Mouse (Mus musculus): ENCODE measurements around the gene Zfand2b. TPM values are rescaled to one million over a fixed set of nuclear protein-coding genes. Genes with fewer than 3 reads are reported as not detected.

The Zfand2b gene
- polyA plus RNA-seq, 1 experiment from 2014 or later: 43.2 TPM

DNA sequence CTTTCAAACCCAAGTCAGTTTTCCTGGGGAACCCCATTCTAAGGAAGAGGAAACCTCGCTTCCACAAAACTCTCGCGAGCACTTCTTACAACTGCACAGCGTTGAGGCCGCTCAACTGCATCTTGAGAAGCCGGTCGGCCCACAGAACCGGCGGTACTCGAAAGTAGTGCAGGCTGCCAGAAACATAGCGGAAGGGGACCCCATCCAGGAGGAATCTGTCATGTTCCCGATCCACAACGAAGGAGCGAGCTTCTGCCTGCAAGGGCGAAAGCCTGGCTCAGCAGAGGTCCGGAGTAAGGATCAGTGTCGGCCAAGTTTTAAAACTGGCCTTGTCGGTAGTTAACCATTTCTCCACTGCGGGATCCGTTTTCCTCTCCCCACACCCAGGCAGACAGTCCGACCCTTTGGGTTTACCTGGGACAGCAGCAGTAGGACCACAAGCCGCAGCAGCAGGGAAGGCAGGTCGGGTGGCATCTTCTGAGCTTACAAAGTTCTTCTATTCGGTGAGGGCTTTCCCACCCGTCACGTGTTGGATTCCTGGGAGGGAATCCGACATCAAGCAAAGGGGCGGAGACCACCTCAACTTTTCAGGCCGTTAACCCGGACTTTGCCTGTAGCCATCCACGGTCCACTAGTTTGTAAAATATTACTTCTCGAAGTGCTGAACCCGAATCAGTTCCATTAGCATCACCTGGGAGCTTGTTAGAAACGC lies 40.7 kb downstream of the Zfand2b start:
- Histone ChIP-seq H3K36me3 (peaks cover 24% of the 10 kb centered on the region), H3K4me3 (peak overlapping the region; percentile 95), H3K9ac (peak overlapping the region; percentile 64), H3K9me3 (no peaks in the 10 kb centered on the region), H3K4me1 (replicated peaks) (peaks cover 50% of the 10 kb centered on the region), H3K27ac (no peak overlapping the region), H3K4me2 (peak overlapping the region; percentile 98), H3K27me3 (0 out of 2 replicates have a peak, but pooled peaks cover 7% of the 10 kb centered on the region)
- no peak for ATAC-seq (ENCODE audit: low FRiP score)
- 17% methylated on average over 34 of the region's 34 CpGs for WGBS

DNA sequence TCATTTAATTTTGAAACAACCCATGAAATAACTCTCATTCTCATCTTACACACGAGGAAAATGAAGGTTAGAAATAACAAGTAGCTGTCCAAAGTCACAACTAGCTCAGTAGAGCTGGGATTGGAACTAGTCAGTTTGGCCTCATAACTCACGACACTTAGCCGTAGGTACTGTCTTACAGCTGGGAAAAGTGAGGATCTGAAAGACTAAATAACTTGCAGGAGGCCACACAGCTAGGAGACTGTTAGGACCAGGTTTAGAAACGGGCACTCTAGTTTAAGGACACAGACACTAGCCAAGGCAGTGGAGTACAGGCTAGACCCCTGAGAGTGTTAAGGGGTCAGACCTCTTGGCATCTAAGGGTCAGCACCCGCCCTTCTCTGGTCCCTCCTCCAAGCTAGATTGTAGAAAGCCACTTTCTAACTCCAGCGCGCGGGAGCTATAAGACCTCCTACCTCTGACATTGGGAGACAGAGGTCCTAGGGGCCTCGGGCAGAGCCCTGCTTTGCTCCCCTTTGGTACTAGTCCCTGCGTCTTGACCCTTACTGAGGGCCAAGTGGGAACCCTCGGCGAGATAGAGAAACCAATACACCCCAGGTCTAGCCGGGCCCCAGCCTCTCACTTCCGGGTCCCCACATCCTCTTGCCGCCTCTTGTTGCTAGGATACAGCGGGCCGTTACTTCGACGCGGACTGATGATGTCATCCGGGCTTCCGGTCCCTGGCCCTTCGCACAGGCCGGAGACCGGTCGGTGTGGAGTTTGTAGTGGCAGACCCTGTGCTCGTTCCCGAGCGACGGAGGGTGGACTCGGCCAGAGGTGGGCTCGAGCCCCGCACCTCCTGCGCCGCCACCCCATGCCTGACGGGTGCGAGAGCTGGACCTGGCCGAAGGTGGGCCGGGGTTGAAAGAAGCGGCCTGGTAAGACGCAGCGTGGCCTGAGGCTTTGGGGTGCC lies 42.0 kb downstream of the Zfand2b start, which contains the start of the genes Glb1l and Stk16:
Glb1l (minus strand) TSS at position 678 of the 952 bp plus-strand sequence.
Stk16 (plus strand) TSS at position 703 of the 952 bp plus-strand sequence.
- peak; percentile 94 for ATAC-seq (ENCODE audit: low FRiP score)

DNA sequence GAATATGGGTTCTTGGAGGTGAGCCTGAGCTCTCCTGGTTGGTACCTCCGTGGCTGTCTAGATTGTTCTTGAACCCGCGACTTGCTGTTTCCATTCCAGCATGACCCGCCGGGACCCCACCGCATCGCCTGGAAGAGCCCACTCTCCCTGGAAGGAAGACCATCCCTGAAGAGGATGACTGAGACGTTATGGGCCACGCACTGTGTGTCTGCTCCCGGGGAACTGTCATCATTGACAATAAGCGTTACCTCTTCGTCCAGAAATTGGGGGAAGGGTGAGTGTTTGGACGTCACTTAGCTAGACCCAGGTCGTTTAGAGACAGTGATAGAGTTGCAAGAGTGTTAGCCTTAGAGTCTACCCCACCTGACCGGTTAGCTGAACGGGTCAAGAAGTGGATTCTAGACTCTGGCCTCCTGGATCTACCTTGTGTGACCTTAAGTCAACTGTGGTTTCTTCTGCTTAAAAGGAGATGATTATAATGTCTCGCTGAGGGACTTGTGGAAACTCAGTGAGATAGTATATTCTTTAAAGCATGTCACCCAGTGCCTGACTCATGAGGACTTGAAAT lies 42.8 kb downstream of the Zfand2b start:
- 11% methylated on average over 17 of the region's 17 CpGs for WGBS
- peak; percentile 52 for ATAC-seq (ENCODE audit: low FRiP score)

More for the DNA sequence above, 42.0 kb downstream of the Zfand2b start, which contains the start of the genes Glb1l and Stk16:
- peak within 1 kb of the TSS; percentile 94 for H3K9ac ChIP-seq
- peaks cover 7% of the 10 kb centered on the region; the same call in 1 of the 2 replicates for H3K27me3 ChIP-seq
- H3K4me3 ChIP-seq: peak within 1 kb of the TSS; percentile 95
- H3K27ac ChIP-seq: no peak within 1 kb of the TSS
- WGBS: 6% methylated on average over 42 of the region's 42 CpGs
- H3K4me1 ChIP-seq (replicated peaks): peaks cover 50% of the 10 kb centered on the region
- no peaks in the 10 kb centered on the region for H3K9me3 ChIP-seq
- H3K36me3 ChIP-seq: peaks cover 37% of the 10 kb centered on the region
- peak within 1 kb of the TSS; percentile 98 for H3K4me2 ChIP-seq

DNA sequence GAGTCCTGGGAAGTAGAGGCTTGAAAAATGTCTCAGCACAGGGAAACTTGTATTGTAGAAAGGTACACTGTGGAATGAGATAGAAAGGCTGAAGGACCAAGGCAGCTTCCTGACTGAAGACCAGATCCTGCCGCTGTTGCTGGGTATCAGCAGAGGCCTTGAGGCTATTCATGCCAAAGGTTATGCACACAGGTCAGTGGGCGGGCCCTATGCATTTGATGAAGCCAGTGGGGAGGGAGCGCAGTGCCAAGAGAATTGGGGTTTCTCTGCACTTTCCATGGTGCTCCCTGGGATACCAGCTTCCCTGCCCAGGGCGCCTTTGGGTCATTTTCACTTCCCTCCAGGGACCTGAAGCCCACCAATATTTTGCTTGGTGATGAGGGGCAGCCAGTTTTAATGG lies 44.1 kb downstream of the Zfand2b start:
- Histone ChIP-seq H3K4me1 (replicated peaks) (peaks cover 50% of the 10 kb centered on the region), H3K36me3 (peaks cover 45% of the 10 kb centered on the region), H3K9ac (no peak overlapping the region), H3K9me3 (no peaks in the 10 kb centered on the region), H3K4me2 (peak overlapping the region; percentile 98; the same call in 1 of the 2 replicates), H3K27ac (no peak overlapping the region), H3K27me3 (peaks cover 28% of the 10 kb centered on the region), H3K4me3 (no peak overlapping the region)
- 84% methylated on average over 4 of the region's 4 CpGs for WGBS
- ATAC-seq (ENCODE audit: low FRiP score): no peak

More for the DNA sequence above, 42.8 kb downstream of the Zfand2b start:
- Histone ChIP-seq H3K4me3 (peak overlapping the region; percentile 95), H3K4me2 (peak overlapping the region; percentile 98), H3K27ac (no peak overlapping the region), H3K36me3 (peaks cover 45% of the 10 kb centered on the region), H3K9ac (peak overlapping the region; percentile 94), H3K9me3 (no peaks in the 10 kb centered on the region), H3K4me1 (replicated peaks) (peaks cover 50% of the 10 kb centered on the region), H3K27me3 (peaks cover 15% of the 10 kb centered on the region)

DNA sequence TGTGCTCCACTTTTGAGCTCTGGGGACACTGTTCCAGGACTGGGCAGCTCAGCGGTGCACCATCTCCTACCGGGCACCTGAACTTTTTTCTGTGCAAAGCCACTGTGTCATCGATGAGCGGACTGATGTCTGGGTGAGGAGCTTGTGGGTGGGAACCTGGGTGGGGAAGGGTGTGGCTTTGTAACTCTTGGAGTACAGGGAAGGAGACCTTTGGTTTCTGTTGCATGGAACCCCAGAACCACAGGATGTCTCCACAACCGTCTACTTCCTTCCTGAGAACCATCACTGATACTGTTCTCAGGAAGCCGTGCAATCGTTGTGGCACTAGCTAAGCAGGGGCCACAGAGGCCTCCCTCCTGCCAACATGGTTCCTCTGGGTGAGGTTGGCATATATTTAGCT lies 44.6 kb downstream of the Zfand2b start:
- no peak overlapping the region for H3K9ac ChIP-seq
- H3K9me3 ChIP-seq: no peaks in the 10 kb centered on the region
- H3K4me2 ChIP-seq: no peak overlapping the region
- H3K27me3 ChIP-seq: peaks cover 33% of the 10 kb centered on the region
- WGBS: 94% methylated on average over 7 of the region's 7 CpGs
- H3K4me1 ChIP-seq (replicated peaks): peaks cover 54% of the 10 kb centered on the region
- no peak for ATAC-seq (ENCODE audit: low FRiP score)
- H3K36me3 ChIP-seq: peaks cover 45% of the 10 kb centered on the region
- no peak overlapping the region for H3K27ac ChIP-seq
- no peak overlapping the region for H3K4me3 ChIP-seq

DNA sequence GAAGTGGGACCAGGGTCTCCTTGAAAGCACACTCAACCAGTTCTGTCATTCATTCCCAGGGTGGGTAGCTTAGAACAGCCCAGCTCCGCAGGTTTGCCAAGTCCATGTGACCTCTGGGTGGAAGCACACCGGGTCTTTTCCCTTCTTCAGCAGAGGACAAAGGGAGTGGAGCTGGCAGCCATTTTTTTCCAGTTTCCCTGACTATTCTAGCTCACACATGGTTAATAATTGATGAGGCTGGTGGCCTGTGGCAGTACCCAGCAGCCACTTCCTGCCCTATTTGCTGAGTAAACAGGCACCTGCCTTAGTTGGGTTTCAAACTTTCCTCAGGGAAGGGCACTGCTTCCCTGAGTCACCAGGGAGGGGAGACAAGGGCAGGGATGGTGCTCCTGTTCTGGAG lies 46.0 kb downstream of the Zfand2b start:
- peaks cover 45% of the 10 kb centered on the region for H3K36me3 ChIP-seq
- H3K4me2 ChIP-seq: no peak overlapping the region
- H3K9ac ChIP-seq: no peak overlapping the region
- 78% methylated on average over 2 of the region's 2 CpGs for WGBS
- H3K27ac ChIP-seq: no peak overlapping the region
- H3K4me1 ChIP-seq (replicated peaks): peaks cover 56% of the 10 kb centered on the region
- ATAC-seq (ENCODE audit: low FRiP score): no peak
- peaks cover 41% of the 10 kb centered on the region for H3K27me3 ChIP-seq
- no peaks in the 10 kb centered on the region for H3K9me3 ChIP-seq
- no peak overlapping the region for H3K4me3 ChIP-seq

DNA sequence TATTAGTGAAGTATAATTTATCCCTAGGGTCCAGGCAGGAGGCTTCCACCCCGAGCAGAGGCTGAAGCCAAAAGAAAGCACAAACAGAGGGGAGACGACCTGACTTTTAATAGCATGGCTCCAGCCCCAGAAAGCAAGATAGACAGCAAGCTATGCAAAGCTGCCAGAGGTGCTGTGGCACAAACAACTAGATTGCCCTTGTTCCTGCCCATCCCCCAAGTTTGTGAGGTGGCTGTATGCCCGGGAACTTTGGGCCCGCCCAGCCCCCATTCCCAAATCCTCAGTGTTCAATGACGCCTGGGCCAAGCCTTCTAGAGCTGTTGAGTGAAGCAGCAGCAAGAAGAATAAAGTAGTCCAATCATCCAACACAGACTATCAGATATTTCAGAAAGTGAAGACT lies 46.4 kb downstream of the Zfand2b start:
- Histone ChIP-seq H3K27ac (no peak overlapping the region), H3K4me3 (no peak overlapping the region), H3K9me3 (no peaks in the 10 kb centered on the region), H3K4me1 (replicated peaks) (peaks cover 56% of the 10 kb centered on the region), H3K27me3 (peaks cover 44% of the 10 kb centered on the region), H3K9ac (no peak overlapping the region), H3K36me3 (peaks cover 45% of the 10 kb centered on the region), H3K4me2 (no peak overlapping the region)
- ATAC-seq (ENCODE audit: low FRiP score): no peak
- 85% methylated on average over 5 of the region's 5 CpGs for WGBS

DNA sequence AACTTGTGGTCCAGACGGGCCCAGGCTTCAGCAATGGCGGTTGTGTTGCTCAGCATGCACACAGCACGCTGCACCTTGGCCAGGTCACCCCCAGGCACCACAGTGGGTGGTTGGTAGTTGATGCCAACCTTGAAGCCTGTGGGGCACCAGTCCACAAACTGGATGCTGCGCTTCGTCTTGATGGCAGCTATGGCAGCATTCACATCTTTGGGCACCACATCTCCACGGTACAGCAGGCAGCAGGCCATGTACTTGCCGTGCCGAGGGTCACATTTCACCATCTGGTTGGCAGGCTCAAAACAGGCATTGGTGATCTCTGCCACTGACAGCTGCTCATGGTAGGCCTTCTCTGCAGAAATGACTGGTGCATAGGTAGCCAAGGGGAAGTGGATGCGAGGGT lies 47.3 kb downstream of the Zfand2b start:
- no peak overlapping the region for H3K27ac ChIP-seq
- no peaks in the 10 kb centered on the region for H3K9me3 ChIP-seq
- H3K27me3 ChIP-seq: peaks cover 53% of the 10 kb centered on the region
- H3K4me1 ChIP-seq (replicated peaks): peaks cover 52% of the 10 kb centered on the region
- no peak for ATAC-seq (ENCODE audit: low FRiP score)
- H3K9ac ChIP-seq: no peak overlapping the region
- no peak overlapping the region for H3K4me2 ChIP-seq
- H3K36me3 ChIP-seq: peaks cover 45% of the 10 kb centered on the region
- 94% methylated on average over 9 of the region's 9 CpGs for WGBS
- H3K4me3 ChIP-seq: no peak overlapping the region

DNA sequence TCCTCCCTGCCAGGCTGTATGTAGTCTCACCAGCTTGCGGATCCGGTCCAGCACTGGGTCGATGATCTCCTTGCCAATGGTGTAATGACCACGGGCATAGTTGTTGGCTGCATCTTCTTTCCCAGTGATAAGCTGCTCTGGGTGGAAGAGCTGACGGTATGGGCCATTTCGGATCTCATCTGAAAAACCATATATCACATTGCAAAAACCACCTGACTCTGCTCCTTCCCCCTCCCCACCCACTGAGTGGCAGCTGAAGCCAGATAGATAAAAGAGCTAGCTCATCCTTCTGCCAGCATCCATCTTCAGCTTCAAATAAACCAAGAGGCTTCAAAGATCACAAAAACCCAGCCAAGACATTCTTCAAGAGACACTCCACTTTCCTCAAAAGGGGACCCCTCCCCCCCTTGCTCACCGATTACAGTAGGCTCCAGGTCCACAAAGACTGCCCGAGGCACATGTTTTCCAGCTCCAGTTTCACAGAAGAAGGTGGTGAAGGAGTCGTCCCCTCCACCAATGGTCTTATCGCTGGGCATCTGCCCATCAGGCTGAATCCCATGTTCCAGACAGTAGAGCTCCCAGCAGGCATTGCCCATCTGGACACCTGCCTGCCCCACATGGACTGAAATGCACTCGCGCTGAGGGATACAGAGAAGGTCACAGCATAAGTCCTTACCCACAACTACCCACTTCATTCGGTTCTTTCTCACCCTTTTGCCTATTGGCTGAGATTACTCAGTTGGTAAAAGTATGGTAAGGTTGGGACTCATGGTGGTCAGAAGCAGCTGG lies 48.5 kb downstream of the Zfand2b start:
- Histone ChIP-seq H3K27me3 (peaks cover 65% of the 10 kb centered on the region), H3K4me2 (no peak overlapping the region), H3K9me3 (no peaks in the 10 kb centered on the region), H3K4me1 (replicated peaks) (peaks cover 42% of the 10 kb centered on the region), H3K4me3 (no peak overlapping the region), H3K9ac (no peak overlapping the region), H3K27ac (no peak overlapping the region), H3K36me3 (peaks cover 42% of the 10 kb centered on the region)
- 83% methylated on average over 13 of the region's 13 CpGs for WGBS
- ATAC-seq (ENCODE audit: low FRiP score): no peak

DNA sequence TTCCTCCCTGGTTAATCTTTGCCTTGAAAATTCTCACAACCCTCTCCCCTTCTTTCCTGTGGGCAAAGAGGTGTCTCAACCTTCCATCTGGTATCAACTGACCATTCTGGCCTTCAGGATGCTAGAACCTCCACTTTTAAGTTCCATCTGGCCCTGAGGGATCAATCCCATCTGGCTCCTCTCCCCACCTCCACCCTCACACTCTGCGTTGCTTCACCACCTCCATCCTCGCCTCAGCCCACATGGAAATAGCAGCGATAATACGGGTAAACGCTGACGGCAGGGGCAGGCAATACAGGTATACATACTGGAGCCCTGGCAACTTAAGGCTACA lies 49.4 kb downstream of the Zfand2b start:
- 4% methylated on average over 6 of the region's 6 CpGs for WGBS
- Histone ChIP-seq H3K9me3 (no peaks in the 10 kb centered on the region), H3K27ac (no peak overlapping the region), H3K4me1 (replicated peaks) (peaks cover 33% of the 10 kb centered on the region), H3K9ac (no peak overlapping the region), H3K36me3 (peaks cover 34% of the 10 kb centered on the region), H3K27me3 (peaks cover 73% of the 10 kb centered on the region), H3K4me3 (peak overlapping the region; percentile 56; the same call in 1 of the 2 replicates), H3K4me2 (peak overlapping the region; percentile 94)
- ATAC-seq (ENCODE audit: low FRiP score): no peak

DNA sequence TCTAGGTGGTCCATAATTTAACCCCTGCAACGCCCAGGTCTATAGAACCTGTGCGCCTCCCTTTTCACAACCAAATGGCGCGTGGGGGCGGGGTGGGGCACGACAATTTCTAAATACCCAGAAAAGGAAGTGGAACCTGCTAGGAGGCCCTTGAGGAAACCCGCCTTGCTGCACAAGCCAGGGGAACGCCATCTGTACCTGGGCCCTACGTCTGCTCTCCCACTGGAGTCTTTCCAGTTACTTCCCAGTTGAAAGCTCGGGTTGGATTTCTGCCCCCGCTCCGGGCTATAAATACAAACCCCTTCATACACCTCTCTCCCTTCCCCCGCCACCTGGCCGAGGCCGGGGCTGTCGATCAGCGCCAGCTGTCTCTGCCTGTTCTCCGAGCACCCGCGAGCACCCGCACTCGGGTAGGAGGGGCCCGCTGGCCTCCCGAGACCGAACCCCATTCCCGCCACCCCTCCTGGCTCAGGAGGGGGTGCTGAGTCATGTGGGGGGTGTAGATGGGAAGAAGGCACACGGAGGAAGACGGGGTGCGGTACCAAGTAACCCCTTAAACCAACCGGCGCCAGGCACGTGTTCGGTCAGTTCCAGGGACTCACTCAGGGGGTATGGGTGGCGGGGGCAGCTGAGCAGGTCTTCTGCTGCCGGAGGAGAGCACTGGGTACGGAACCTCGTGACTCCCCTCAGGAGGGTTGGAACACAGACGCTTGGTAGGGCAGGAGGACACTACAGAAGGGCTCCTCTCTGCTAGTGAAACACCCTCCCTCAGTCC lies 50.0 kb downstream of the Zfand2b start:
- Histone ChIP-seq H3K27ac (no peak overlapping the region), H3K27me3 (peaks cover 79% of the 10 kb centered on the region), H3K4me3 (peak overlapping the region; percentile 56), H3K36me3 (peaks cover 29% of the 10 kb centered on the region), H3K9me3 (no peaks in the 10 kb centered on the region), H3K4me1 (replicated peaks) (peaks cover 28% of the 10 kb centered on the region), H3K4me2 (peak overlapping the region; percentile 94), H3K9ac (peak overlapping the region; percentile 73)
- ATAC-seq (ENCODE audit: low FRiP score): peak; percentile 57
- 2% methylated on average over 38 of the region's 38 CpGs for WGBS
